Mouse (Mus musculus): ENCODE results near the gene Ceacam19. TPM values are rescaled to one million over a fixed set of nuclear protein-coding genes. Genes with fewer than 3 reads are reported as not detected.

The Ceacam19 gene
- 0.04 TPM in 1 of 2 replicates, not detected in the other for polyA plus RNA-seq (2015; fragmentation: Nextera tagmentation; extraction: Ambion mirVana)

DNA sequence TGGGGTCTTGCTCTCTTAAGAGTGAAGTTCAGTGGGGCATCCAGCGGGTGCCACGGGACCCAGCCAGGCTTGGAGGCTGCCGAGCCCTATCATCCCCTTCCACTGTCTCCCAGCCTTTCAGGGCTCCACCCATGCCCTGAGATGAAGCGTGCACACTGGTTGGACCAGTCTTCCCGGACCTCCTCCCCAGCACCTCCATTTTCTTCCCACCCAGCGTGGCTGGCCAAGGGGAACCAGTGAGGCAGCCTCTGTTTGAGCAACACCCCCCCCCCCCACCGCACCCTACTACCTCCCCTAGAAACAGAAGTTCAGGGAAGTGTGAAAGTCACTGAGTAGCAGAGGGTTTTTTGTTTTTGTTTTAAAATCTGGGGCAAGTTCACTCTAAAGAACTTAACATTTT, at the start of gene Ceacam19:
TSS of gene Ceacam19 (minus strand) at position 117 of the 400 bp plus-strand sequence.
- ATAC-seq (no peak), DNase-seq (ENCODE audit: low spot score) (no peak)
- Histone ChIP-seq H3K27me3 (replicated peaks; ENCODE audit: insufficient read depth, low read length) (no peaks in the 10 kb centered on the region), H3K4me1 (ENCODE audit: insufficient read depth, low read depth, low read length) (no peaks in the 10 kb centered on the region), H3K4me3 (ENCODE audit: low read depth, low read length) (no peak within 1 kb of the TSS), H3K36me3 (ENCODE audit: insufficient read depth, low read length) (no peaks in the 10 kb centered on the region), H3K27ac (ENCODE audit: low read length) (no peak within 1 kb of the TSS), H3K9ac (replicated peaks; ENCODE audit: low read depth) (no peak within 1 kb of the TSS), H3K9me3 (ENCODE audit: low read length) (no peaks in the 10 kb centered on the region), H3K4me2 (replicated peaks; ENCODE audit: low read depth, low read length) (no peak within 1 kb of the TSS)
- WGBS = 43% methylated on average over 7 of the region's 7 CpGs
- TF ChIP-seq CTCF (IDR thresholded peaks at IDR 0.05) (no peak), EP300 (IDR thresholded peaks at IDR 0.05) (no peak)

GRCm38 (mm10) chr7:19937229-19937821, 49.6 kb upstream of the Ceacam19 start:
- no peak overlapping the region for H3K4me3 ChIP-seq (ENCODE audit: low read depth, low read length)
- no peak overlapping the region for H3K9ac ChIP-seq (replicated peaks; ENCODE audit: low read depth)
- WGBS = 69% methylated on average over 11 of the region's 11 CpGs
- no peaks in the 10 kb centered on the region for H3K27me3 ChIP-seq (replicated peaks; ENCODE audit: insufficient read depth, low read length)
- TF ChIP-seq EP300 (IDR thresholded peaks at IDR 0.05) = peak; percentile 73
- TF ChIP-seq CTCF (IDR thresholded peaks at IDR 0.05) = no peak
- ATAC-seq (peak; percentile 18), DNase-seq (ENCODE audit: low spot score) (peak; percentile 87)
- H3K36me3 ChIP-seq (ENCODE audit: insufficient read depth, low read length) = no peaks in the 10 kb centered on the region
- H3K27ac ChIP-seq (ENCODE audit: low read length) = peak overlapping the region; percentile 63
- H3K9me3 ChIP-seq (ENCODE audit: low read length) = no peaks in the 10 kb centered on the region
- H3K4me2 ChIP-seq (replicated peaks; ENCODE audit: low read depth, low read length) = no peak overlapping the region
- peaks cover 19% of the 10 kb centered on the region; the same call in 1 of the 2 replicates for H3K4me1 ChIP-seq (ENCODE audit: insufficient read depth, low read depth, low read length)

DNA sequence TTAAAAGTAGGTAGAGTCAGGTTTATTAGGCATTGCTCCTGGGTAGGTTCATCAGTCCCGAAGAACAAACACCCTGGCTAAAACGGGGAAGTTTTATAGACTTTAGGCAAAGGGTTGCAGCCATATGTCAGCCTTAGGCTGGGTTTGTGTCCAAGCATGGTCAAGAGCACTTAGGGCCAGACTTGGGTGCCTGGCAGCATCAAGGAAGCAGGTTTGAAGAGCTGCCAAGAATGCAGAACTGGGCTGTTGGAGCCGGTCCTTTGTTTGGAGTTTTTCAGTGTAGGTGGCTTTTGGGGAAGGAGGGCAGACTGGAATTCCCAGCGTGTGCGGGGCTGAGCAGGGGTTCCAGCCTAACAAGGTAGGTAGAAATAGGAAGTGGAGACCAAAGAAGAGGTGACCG, 48.2 kb upstream of the Ceacam19 start:
- Histone ChIP-seq H3K36me3 (ENCODE audit: insufficient read depth, low read length) (no peaks in the 10 kb centered on the region), H3K27me3 (replicated peaks; ENCODE audit: insufficient read depth, low read length) (no peaks in the 10 kb centered on the region), H3K4me2 (replicated peaks; ENCODE audit: low read depth, low read length) (no peak overlapping the region), H3K4me1 (ENCODE audit: insufficient read depth, low read depth, low read length) (peaks cover 23% of the 10 kb centered on the region; the same call in 1 of the 2 replicates), H3K4me3 (ENCODE audit: low read depth, low read length) (no peak overlapping the region), H3K9ac (replicated peaks; ENCODE audit: low read depth) (no peak overlapping the region), H3K27ac (ENCODE audit: low read length) (peak overlapping the region; percentile 63), H3K9me3 (ENCODE audit: low read length) (no peaks in the 10 kb centered on the region)
- WGBS = 26% methylated on average over 6 of the region's 6 CpGs
- DNase-seq (ENCODE audit: low spot score) (peak; percentile 94), ATAC-seq (peak; percentile 28; the same call in 1 of the 2 replicates)
- peak; percentile 76 for TF ChIP-seq EP300 (IDR thresholded peaks at IDR 0.05)
- TF ChIP-seq CTCF (IDR thresholded peaks at IDR 0.05) = no peak

DNA sequence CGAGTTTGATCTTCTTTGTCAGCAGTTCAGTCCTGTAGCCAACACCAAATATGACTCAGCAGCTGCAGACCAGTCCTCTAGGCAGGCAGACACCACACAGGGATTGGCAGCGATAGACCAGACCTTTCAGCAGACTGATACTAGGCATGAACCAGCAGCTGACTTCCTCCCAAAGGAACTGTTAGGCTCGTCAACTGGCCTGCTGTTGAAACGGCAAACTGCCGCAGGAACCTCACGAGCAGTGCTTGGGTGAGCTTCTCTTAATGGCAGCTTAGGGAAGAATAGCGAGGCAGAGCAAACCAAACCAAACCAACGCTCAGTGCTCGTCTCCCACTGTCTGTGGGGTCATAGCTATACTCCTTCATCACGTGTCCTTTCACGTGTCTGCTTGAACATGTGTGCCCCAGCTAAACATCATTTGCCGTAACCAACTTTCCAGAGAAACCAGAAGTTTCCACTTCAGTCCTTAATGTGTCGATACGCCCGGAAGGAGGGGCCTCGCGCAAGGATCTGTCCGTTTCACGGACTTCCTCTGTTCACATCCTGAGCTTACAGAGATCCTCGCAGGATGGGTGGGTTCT, 47.5 kb upstream of the Ceacam19 start:
- Histone ChIP-seq H3K36me3 (ENCODE audit: insufficient read depth, low read length) (no peaks in the 10 kb centered on the region), H3K4me1 (ENCODE audit: insufficient read depth, low read depth, low read length) (peaks cover 23% of the 10 kb centered on the region; the same call in 1 of the 2 replicates), H3K27me3 (replicated peaks; ENCODE audit: insufficient read depth, low read length) (no peaks in the 10 kb centered on the region), H3K9ac (replicated peaks; ENCODE audit: low read depth) (no peak overlapping the region), H3K4me3 (ENCODE audit: low read depth, low read length) (no peak overlapping the region), H3K9me3 (ENCODE audit: low read length) (no peaks in the 10 kb centered on the region), H3K27ac (ENCODE audit: low read length) (peak overlapping the region; percentile 63), H3K4me2 (replicated peaks; ENCODE audit: low read depth, low read length) (no peak overlapping the region)
- peak; percentile 30 for DNase-seq (ENCODE audit: low spot score)
- TF ChIP-seq CTCF (IDR thresholded peaks at IDR 0.05) = no peak
- no peak for TF ChIP-seq EP300 (IDR thresholded peaks at IDR 0.05)
- no peak for ATAC-seq
- 44% methylated on average over 20 of the region's 20 CpGs for WGBS

DNA sequence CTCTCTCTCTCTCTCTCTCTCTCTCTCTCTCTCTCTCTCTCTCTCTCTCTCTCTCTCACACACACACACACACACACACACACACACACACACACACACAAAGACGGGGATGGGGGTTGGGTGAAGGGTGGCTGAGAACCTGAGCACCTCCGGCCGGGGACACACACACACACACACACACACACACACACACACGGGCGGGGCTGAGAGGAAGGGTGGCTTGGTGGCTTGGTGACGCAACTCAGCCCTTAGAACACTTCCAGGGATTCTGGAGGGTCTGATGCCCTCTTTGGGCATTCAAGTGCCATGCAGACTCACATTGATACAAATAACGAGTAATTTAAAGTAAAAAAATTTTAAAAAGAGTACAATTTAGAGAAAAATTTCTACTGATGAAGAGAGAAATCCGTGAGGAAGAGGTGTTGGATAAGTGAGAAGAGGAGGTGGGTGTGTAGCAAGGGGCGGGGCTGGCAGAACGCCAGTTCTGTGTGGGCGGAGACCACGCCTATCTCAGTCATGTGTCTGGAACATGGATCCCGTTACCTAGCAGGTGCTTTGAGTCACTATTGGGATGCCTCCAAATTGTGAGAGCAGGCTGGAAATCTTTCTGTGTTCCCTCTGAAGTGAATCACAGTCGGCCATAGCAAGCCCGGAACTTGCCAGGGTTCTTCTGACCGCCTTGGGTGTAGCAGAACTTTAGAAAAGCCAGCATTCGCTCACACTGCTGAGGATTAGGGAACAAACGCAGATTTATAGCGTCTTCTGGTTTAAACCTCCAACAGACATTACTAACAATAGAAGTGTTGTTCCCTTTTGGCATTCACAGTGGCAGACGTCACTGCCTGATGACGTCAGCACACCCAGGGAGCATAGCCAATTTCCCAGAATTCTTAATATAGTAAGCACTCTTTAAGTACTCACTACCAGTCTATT, 45.4 kb upstream of the Ceacam19 start:
- 10% methylated on average over 21 of the region's 21 CpGs for WGBS
- TF ChIP-seq CTCF (IDR thresholded peaks at IDR 0.05) (no peak), EP300 (IDR thresholded peaks at IDR 0.05) (peak; percentile 67)
- Histone ChIP-seq H3K4me3 (ENCODE audit: low read depth, low read length) (no peak overlapping the region), H3K4me1 (ENCODE audit: insufficient read depth, low read depth, low read length) (peaks cover 23% of the 10 kb centered on the region; the same call in 1 of the 2 replicates), H3K9me3 (ENCODE audit: low read length) (no peaks in the 10 kb centered on the region), H3K27me3 (replicated peaks; ENCODE audit: insufficient read depth, low read length) (no peaks in the 10 kb centered on the region), H3K36me3 (ENCODE audit: insufficient read depth, low read length) (no peaks in the 10 kb centered on the region), H3K4me2 (replicated peaks; ENCODE audit: low read depth, low read length) (peak overlapping the region; percentile 36; the same call in 1 of the 2 replicates), H3K27ac (ENCODE audit: low read length) (peak overlapping the region; percentile 90), H3K9ac (replicated peaks; ENCODE audit: low read depth) (no peak overlapping the region)
- DNase-seq (ENCODE audit: low spot score) = peak; percentile 92
- ATAC-seq = peak; percentile 73
